Mouse (Mus musculus) erythroid progenitor cell, adult 5-6 weeks (primary cell): ENCODE measurements around the gene Ppm1k. TPM values are rescaled to one million over a fixed set of nuclear protein-coding genes. Genes with fewer than 3 reads are reported as not detected.
"Not testable (repeated sequence)": the region's sequence is repeated elsewhere in the genome, so short reads cannot be mapped to it uniquely, and the experiment has no call there.

Experiments used
- ATAC-seq: replicated peaks from 2 replicates; pipeline ENCODE4 v1.8.0; 2016; ENCODE audit warnings: moderate number of reproducible peaks, mild to moderate bottlenecking, moderate TSS enrichment, inconsistent platforms; ENCODE audit not compliant: poor library complexity, low FRiP score, severe bottlenecking
- total RNA-seq, 2 experiments: library from RNA; stranded (forward) in 1 of 2; stranded (reverse) in 1 of 2; fragments of 150-400 nt in 1 of 2; fragments of 186-747, 209-891 nt in 1 of 2; gene quantifications; 2 replicates each; pipeline versions ENCODE4 v1.2.3 to v1.2.4; 2015 to 2017; ENCODE audit warnings: low replicate concordance in 2 of 2

The Ppm1k gene
- total RNA-seq, 2 experiments from 2014 or later, result 0.42 to 0.91 TPM

- no peak for ATAC-seq
Observed at GRCm38 (mm10) chr6:57534231-57534610, 1.0 kb downstream of the Ppm1k start.

- no peak for ATAC-seq
Observed at GRCm38 (mm10) chr6:57533410-57533809, 1.9 kb downstream of the Ppm1k start.

GRCm38 (mm10) chr6:57532022-57532421 lies 3.2 kb downstream of the Ppm1k start:
- ATAC-seq, result no peak

- ATAC-seq, result no peak
Observed at GRCm38 (mm10) chr6:57531441-57531840, 3.8 kb downstream of the Ppm1k start.

- ATAC-seq, result no peak
Observed at GRCm38 (mm10) chr6:57531011-57531410, 4.3 kb downstream of the Ppm1k start.

DNA sequence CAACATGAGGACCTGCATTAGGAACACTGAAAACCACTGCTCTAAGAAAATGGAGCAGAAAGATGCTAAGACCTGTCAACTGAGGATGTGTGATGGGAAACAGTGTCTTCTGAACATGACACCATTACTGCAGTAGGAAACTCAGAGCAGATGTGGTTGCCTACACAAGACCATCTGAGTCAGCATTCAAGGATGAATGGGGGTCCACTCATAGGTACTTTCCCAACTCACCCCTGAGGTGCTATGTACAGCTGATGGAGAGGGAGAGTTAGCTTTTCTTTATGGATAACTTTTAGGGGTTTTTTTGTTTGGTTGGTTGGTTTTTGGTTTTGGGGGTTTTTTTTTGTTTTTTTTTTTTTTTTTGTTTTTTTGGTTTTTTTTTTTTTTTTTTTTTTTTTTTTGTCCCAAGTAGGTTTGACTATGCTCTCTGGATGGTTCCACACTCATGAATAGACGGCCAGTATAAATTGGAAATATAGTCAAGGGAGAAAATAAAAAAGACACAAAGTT lies 5.9 kb downstream of the Ppm1k start:
- no peak for ATAC-seq

DNA sequence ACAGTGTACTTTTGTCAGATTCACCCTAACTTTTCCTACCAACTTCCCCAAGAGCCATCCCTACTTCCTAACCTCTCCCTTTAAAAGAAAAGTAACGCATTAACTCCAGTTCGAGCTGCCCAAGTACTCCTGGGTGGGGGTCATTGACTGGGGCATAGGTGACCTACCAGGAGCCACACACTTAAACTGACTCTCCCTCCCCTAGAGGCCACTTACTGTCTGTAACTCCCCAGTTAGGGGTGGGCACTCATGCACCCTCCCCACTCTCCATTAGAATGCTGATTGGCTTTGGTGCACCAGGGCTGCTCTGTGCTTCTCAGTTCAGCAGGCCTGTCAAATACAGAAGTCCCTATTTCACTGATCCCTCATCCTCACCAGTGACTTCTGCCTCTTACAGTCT lies 8.3 kb downstream of the Ppm1k start:
- ATAC-seq, result no peak

DNA sequence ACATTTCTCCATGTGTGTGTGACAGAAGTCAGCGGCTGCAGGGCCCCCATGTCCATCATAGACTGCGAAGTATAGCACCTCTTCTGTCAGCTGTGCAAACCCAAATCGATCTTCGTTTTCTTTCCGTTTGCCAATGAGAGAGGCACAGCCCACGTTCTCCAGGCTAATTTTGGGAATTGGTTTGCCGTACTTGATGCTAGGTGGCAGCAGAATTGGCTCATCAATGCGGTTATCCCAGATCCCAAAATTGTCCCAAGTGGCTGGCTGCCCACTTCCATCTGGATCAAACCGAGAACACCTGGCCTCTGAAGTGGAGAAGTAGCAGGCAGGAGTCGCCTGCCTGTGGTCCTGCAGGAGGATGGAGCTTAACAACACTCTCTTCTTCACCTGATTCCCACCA lies 10.5 kb downstream of the Ppm1k start:
- ATAC-seq, result no peak

GRCm38 (mm10) chr6:57520749-57521652 lies 14.3 kb downstream of the Ppm1k start:
- ATAC-seq, result no peak

DNA sequence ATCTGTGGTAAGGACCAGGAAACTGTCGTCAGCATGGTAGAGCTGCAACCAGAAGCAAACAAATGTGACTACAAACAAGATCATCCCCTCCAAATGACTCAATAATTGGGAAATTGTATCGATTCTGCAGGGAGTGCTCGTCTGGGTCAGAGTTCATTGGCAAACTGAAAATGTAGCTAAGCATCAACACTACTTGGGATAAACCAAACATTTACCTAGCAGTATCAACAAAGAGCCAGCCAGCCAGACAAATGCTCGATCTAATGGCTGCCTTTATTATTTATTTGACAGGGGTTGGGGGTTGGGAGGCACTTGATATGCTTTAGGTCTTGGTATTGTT lies 21.3 kb downstream of the Ppm1k start:
- ATAC-seq, result no peak

GRCm38 (mm10) chr6:57513351-57514034 lies 21.8 kb downstream of the Ppm1k start:
- ATAC-seq, result no peak

- ATAC-seq, result no peak
Observed at GRCm38 (mm10) chr6:57511899-57512298, 23.4 kb downstream of the Ppm1k start.

DNA sequence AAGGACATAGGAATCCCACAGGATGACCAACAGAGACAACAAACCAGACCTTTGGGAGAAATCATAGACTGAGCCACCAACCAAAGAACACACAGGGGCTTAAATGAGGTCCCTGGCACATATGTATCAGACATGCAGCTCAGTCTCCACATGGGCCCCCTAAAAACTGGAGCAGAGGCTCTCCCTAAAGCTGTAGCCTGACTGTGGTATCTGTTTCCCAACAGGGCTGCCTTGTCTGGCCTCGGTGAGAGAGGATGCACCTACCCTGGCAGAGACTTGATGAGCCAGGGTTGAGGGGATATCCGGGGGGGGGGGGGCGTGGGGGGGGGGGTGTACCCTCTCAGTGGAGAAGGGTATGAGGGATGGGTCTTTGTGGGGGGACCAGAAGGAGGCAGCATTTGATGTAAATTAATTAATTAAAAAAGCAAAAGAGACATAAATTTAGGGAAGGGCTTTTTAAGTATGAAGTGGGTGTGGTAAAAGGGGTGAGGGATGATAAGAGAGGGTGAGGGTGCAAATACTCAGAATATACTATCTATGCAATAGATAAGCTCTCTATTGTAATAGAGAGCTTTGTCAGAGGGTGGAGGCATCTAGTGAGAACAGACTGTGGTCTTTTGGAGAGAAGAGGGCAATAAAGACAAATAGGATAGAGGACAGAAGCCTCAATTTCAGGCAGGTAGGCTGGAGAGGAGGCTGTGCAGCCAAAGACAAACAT lies 31.4 kb downstream of the Ppm1k start:
- no peak for ATAC-seq

- no peak for ATAC-seq
Observed at GRCm38 (mm10) chr6:57499209-57499608, 36.1 kb downstream of the Ppm1k start.

DNA sequence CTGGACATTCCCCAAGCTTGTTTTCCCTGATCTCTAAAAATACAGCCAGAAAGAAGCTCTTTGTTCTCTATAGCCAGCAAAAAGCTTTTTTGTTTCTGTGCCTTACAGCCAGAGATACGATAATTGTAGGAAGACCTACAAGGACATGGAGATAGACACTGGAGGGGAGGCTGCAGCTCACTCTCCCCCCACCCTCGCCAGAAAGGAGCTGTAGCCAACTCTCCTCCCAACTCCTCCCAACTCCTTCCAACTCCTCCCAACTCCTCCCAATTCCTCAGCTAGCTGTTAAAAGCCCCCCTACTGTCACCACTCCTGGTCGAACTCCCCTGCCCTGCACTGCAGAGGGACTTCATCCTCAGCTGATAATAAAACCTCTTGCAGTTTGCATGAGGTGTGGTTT lies 67.1 kb downstream of the Ppm1k start:
- ATAC-seq, result not testable (repeated sequence)

Other genes with a start within 250 kb of the Ppm1k start
- not detected in 2 replicates for gene Vmn1r16, start 206.0 kb downstream of the Ppm1k start, total RNA-seq (2015; ENCODE audit: low replicate concordance)
- not detected in 2 replicates for gene Vmn1r16, start 206.0 kb downstream of the Ppm1k start, total RNA-seq (2017; ENCODE audit: low replicate concordance)
- gene Vmn1r17, start 171.7 kb downstream of the Ppm1k start, total RNA-seq (2015; ENCODE audit: low replicate concordance), result not detected in 2 replicates
- gene Vmn1r17, start 171.7 kb downstream of the Ppm1k start, total RNA-seq (2017; ENCODE audit: low replicate concordance), result not detected in 2 replicates
- not detected in 2 replicates for gene Vmn1r18, start 139.7 kb downstream of the Ppm1k start, total RNA-seq (2015; ENCODE audit: low replicate concordance)
- not detected in 2 replicates for gene Vmn1r18, start 139.7 kb downstream of the Ppm1k start, total RNA-seq (2017; ENCODE audit: low replicate concordance)
- not detected in 2 replicates for gene Vmn1r19, start 131.7 kb downstream of the Ppm1k start, total RNA-seq (2015; ENCODE audit: low replicate concordance)
- not detected in 2 replicates for gene Vmn1r19, start 131.7 kb downstream of the Ppm1k start, total RNA-seq (2017; ENCODE audit: low replicate concordance)
- not detected in 2 replicates for gene Vmn1r20, start 106.5 kb downstream of the Ppm1k start, total RNA-seq (2015; ENCODE audit: low replicate concordance)
- not detected in 2 replicates for gene Vmn1r20, start 106.5 kb downstream of the Ppm1k start, total RNA-seq (2017; ENCODE audit: low replicate concordance)
- gene Herc6, start 45.5 kb upstream of the Ppm1k start, total RNA-seq (2015; ENCODE audit: low replicate concordance), result 31.4 and 47.8 TPM in 2 replicates
- 64.6 and 111 TPM in 2 replicates for gene Herc6, start 45.5 kb upstream of the Ppm1k start, total RNA-seq (2017; ENCODE audit: low replicate concordance)
- 5.4 and 7.1 TPM in 2 replicates for gene Pyurf, start 156.6 kb upstream of the Ppm1k start, total RNA-seq (2015; ENCODE audit: low replicate concordance)
- gene Pyurf, start 156.6 kb upstream of the Ppm1k start, total RNA-seq (2017; ENCODE audit: low replicate concordance), result 8.4 and 12.8 TPM in 2 replicates
- gene Lancl2, start 167.1 kb upstream of the Ppm1k start, total RNA-seq (2015; ENCODE audit: low replicate concordance), result 50.1 and 53.7 TPM in 2 replicates
- gene Lancl2, start 167.1 kb upstream of the Ppm1k start, total RNA-seq (2017; ENCODE audit: low replicate concordance), result 38.6 and 56.5 TPM in 2 replicates